Mouse (Mus musculus): Measurements from ENCODE around the gene Picalm.

DNA sequence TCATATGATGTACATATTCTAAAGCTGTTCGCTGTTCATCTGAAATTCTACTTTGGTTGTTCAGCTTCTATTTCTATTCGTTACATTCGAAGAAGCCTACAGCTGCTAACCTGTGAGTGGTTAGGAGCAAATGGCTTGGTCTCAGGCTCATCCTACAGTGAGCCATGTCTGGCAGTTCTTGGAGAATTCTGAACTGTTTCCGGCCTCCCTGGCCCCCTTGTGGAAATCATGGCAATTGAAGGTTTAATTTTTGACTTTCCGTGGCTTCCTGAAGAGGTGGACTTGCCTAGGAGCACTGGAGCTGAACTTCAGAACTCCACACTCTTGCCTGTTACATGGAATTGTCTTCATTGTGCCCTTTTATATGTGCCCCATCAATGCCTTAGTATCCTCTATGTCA, 122.9 kb downstream of the Picalm start:
- TF ChIP-seq TCF12 (IDR thresholded peaks at IDR 0.05; ENCODE audit: insufficient read depth, poor library complexity, severe bottlenecking) (no peak), MAX (IDR thresholded peaks at IDR 0.05; ENCODE audit: low read depth) (no peak), POLR2A (IDR thresholded peaks at IDR 0.05; ENCODE audit: insufficient read length, low read depth) (no peak), MYOD1 (IDR thresholded peaks at IDR 0.05; ENCODE audit: control insufficient read depth in 1 of 3, insufficient read length in 2 of 3, low read depth in 2 of 3) (no peak)
